Mouse (Mus musculus): ENCODE results near the gene Mertk.

Gene Mertk

GRCm38 (mm10) chr2:128817786-128818681 is 119.3 kb downstream of the Mertk start, which contains the start of gene Tmem87b:
Gene Tmem87b (plus strand): TSS chr2:128818118.
- peak; percentile 95 to 97 for DNase-seq (ENCODE audit: low spot score in 2 of 2)

- peak in 1 of 2 experiments; percentile 14 for DNase-seq (ENCODE audit: low spot score in 2 of 2)
Measured at GRCm38 (mm10) chr2:128818956-128819643, 120.3 kb downstream of the Mertk start.

- DNase-seq (ENCODE audit: low spot score in 2 of 2), result no peak
Measured at GRCm38 (mm10) chr2:128820631-128821030, 121.9 kb downstream of the Mertk start.

GRCm38 (mm10) chr2:128823893-128824292 is 125.1 kb downstream of the Mertk start:
- DNase-seq (ENCODE audit: low spot score in 2 of 2), result no peak

- no peak for DNase-seq (ENCODE audit: low spot score in 2 of 2)
Measured at GRCm38 (mm10) chr2:128827787-128828186, 129.0 kb downstream of the Mertk start.

GRCm38 (mm10) chr2:128832611-128833010 is 133.9 kb downstream of the Mertk start:
- DNase-seq (ENCODE audit: low spot score in 2 of 2), result no peak

GRCm38 (mm10) chr2:128833035-128833434 is 134.3 kb downstream of the Mertk start:
- no peak for DNase-seq (ENCODE audit: low spot score in 2 of 2)

GRCm38 (mm10) chr2:128833435-128833834 is 134.7 kb downstream of the Mertk start:
- DNase-seq (ENCODE audit: low spot score in 2 of 2), result no peak

- DNase-seq (ENCODE audit: low spot score in 2 of 2), result no peak
Measured at GRCm38 (mm10) chr2:128837531-128837930, 138.8 kb downstream of the Mertk start.

GRCm38 (mm10) chr2:128838611-128839010 is 139.9 kb downstream of the Mertk start:
- DNase-seq (ENCODE audit: low spot score in 2 of 2), result no peak

GRCm38 (mm10) chr2:128839501-128839900 is 140.7 kb downstream of the Mertk start:
- DNase-seq (ENCODE audit: low spot score in 2 of 2), result no peak

- no peak for DNase-seq (ENCODE audit: low spot score in 2 of 2)
Measured at GRCm38 (mm10) chr2:128842437-128842836, 143.7 kb downstream of the Mertk start.

- DNase-seq (ENCODE audit: low spot score in 2 of 2), result no peak
Measured at GRCm38 (mm10) chr2:128850036-128850435, 151.3 kb downstream of the Mertk start.
